Mouse (Mus musculus) adipocyte (in vitro differentiated cells): ENCODE measurements around the gene Mapk11.

Experiments used
- DNase-seq: peaks from one replicate; pipeline ENCODE4 v3.0.0-alpha.2; 2016; ENCODE audit warnings: low spot score

The Mapk11 gene

GRCm38 (mm10) chr15:89173024-89173905 is 23.8 kb upstream of the Mapk11 start:
- no peak for DNase-seq

GRCm38 (mm10) chr15:89172276-89172935 is 23.0 kb upstream of the Mapk11 start:
- DNase-seq = no peak

- no peak for DNase-seq
Measured at GRCm38 (mm10) chr15:89171526-89172051, 22.2 kb upstream of the Mapk11 start.

- DNase-seq = no peak
Measured at GRCm38 (mm10) chr15:89170102-89170501, 20.7 kb upstream of the Mapk11 start.

- peak; percentile 80 for DNase-seq
Measured at GRCm38 (mm10) chr15:89169431-89169830, 20.0 kb upstream of the Mapk11 start.

- no peak for DNase-seq
Measured at GRCm38 (mm10) chr15:89168922-89169321, 19.5 kb upstream of the Mapk11 start.

GRCm38 (mm10) chr15:89165478-89165877 is 16.1 kb upstream of the Mapk11 start:
- no peak for DNase-seq

- DNase-seq = no peak
Measured at GRCm38 (mm10) chr15:89161397-89161796, 12.0 kb upstream of the Mapk11 start.

GRCm38 (mm10) chr15:89158516-89158915 is 9.1 kb upstream of the Mapk11 start:
- DNase-seq = no peak

- DNase-seq = peak; percentile 60
Measured at GRCm38 (mm10) chr15:89157954-89158353, 8.5 kb upstream of the Mapk11 start.

- DNase-seq = no peak
Measured at GRCm38 (mm10) chr15:89152312-89152711, 2.9 kb upstream of the Mapk11 start.

- no peak for DNase-seq
Measured at GRCm38 (mm10) chr15:89150041-89150390, 588 bp upstream of the Mapk11 start.

GRCm38 (mm10) chr15:89148496-89149270 is 745 bp downstream of the Mapk11 start:
- DNase-seq = no peak

- no peak for DNase-seq
Measured at GRCm38 (mm10) chr15:89147895-89148294, 1.5 kb downstream of the Mapk11 start.

- DNase-seq = no peak
Measured at GRCm38 (mm10) chr15:89147456-89147855, 2.0 kb downstream of the Mapk11 start.

GRCm38 (mm10) chr15:89147024-89147423 is 2.4 kb downstream of the Mapk11 start:
- DNase-seq = no peak

- no peak for DNase-seq
Measured at GRCm38 (mm10) chr15:89146537-89146936, 2.9 kb downstream of the Mapk11 start.

- no peak for DNase-seq
Measured at GRCm38 (mm10) chr15:89145813-89146350, 3.5 kb downstream of the Mapk11 start.

- no peak for DNase-seq
Measured at GRCm38 (mm10) chr15:89144965-89145364, 4.5 kb downstream of the Mapk11 start.

- no peak for DNase-seq
Measured at GRCm38 (mm10) chr15:89143134-89143533, 6.3 kb downstream of the Mapk11 start.

- DNase-seq = no peak
Measured at GRCm38 (mm10) chr15:89141905-89142304, 7.5 kb downstream of the Mapk11 start.

GRCm38 (mm10) chr15:89141443-89141842 is 8.0 kb downstream of the Mapk11 start:
- no peak for DNase-seq
